Comparison of ENCODE assay signal across 25 mouse cellular contexts in genomic region chr2:116704705-116705104, GRCm38 (mm10).
"Had no signal": no experiment of that assay in that cellular context is flagged by ENCODE, and none has a peak within 500 bp of the region (broad histone marks: within the 10 kb centered on the region; RNA-seq: fewer than 3 reads in every experiment).

No protein-coding gene starts in this region.

- H3K4me1 ChIP-seq: heart, embryonic 13.5 days; heart, embryonic 15.5 days; hindbrain, embryonic 13.5 days; hindbrain, embryonic 15.5 days; kidney, embryonic 15.5 days; limb, embryonic 15.5 days; liver, embryonic 12.5 days had no signal

- H3K4me3 ChIP-seq: heart, adult 2 months; heart, embryonic 13.5 days; heart, embryonic 15.5 days; hindbrain, embryonic 13.5 days; hindbrain, embryonic 15.5 days; kidney, embryonic 15.5 days; limb, embryonic 13.5 days; limb, embryonic 15.5 days; liver, embryonic 12.5 days had no signal

- DNase-seq: gastrocnemius, postnatal 14 days; gastrocnemius, postnatal 36 days; heart, adult 11 months; heart, adult 2 months; heart, postnatal 14 days; heart, postnatal 36 days; kidney, adult 11 months; kidney, adult 2 months; kidney, adult 9 months; kidney, postnatal 14 days; kidney, postnatal 36 days; layer of hippocampus, adult 9-11 months; layer of hippocampus, postnatal 36 days; left cerebral cortex, postnatal 4 days had no signal

- H3K27ac ChIP-seq: heart, adult 2 months; heart, embryonic 13.5 days; heart, embryonic 15.5 days; hindbrain, embryonic 13.5 days; hindbrain, embryonic 15.5 days; hindbrain, postnatal 0 days; kidney, embryonic 15.5 days; kidney, postnatal 0 days; limb, embryonic 13.5 days; limb, embryonic 15.5 days; liver, embryonic 12.5 days; liver, embryonic 14.5 days had no signal
